Mouse (Mus musculus): ENCODE measurements around the gene Sema3f.

DNA sequence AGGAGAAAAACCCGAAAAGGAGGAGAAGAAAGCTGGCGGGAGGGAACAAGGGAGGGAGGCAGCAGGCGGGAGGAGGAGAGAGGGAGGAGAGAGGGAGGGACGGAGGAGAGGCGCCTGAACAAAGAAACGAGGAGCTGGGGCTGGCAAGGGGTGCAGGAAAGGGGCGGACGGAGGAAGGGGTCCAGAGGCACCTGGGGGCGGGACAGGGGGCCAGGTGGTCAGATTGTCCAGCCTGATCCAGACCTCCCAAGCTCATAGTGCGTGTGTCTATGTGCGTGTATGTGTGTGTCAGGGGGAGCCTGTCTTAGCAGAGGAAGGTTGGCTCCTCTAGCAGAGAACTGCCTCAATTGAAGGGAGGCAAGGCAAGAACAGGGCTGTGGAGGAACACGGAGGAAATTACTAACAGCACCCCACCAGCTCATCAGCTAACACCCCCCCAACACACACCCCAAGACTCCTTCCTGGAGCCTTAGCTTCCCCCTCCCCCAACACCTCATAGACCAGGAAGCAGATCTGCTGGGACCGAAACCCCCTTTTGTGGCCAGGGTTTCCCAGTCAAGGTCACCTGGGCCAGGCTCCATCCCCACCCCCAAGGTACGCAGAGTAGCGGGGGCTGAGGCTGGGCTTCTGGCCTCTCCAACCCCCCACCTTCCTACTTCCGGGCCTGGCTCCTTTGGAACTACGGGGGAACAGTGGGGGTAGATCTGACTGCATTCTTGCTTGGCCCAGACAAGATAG, 2.4 kb downstream of the Sema3f start:
- TF ChIP-seq CTCF (conservative IDR thresholded peaks at IDR 0.05; ENCODE audit: insufficient read depth, insufficient read length, low read depth, low read length) = no peak
- TF ChIP-seq POLR2A (IDR thresholded peaks at IDR 0.05; ENCODE audit: low read depth, low read length) = no peak
